Mouse (Mus musculus): ENCODE data around the gene Npas2. TPM values are rescaled to one million over a fixed set of nuclear protein-coding genes. Genes with fewer than 3 reads are reported as not detected.

Gene Npas2
- polyA plus RNA-seq, 1 experiment from 2014 or later = 2.0 TPM

DNA sequence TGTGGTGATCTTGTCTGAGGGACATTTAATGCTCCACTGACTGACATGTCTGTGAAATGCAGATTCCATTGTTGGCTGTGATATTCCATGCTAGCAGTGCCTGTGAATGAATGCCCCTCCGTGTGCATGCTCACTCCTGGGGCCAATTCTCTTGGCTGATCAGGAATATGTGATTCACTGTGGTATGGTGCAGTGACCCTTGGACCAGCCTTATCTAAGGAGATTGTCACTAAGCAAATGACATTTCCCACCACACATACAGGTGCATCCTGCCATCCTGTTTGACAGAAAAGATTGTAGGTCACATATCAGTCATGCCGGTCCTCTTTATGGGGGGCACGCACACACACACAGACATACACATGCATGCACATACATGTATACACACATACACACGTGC lies 138.9 kb downstream of the Npas2 start:
- no peak overlapping the region for H3K9ac ChIP-seq (ENCODE audit: low read length)
- 86% methylated on average over 4 of the region's 4 CpGs for WGBS
- H3K9me3 ChIP-seq (ENCODE audit: control insufficient read depth, low read length) = no peaks in the 10 kb centered on the region
- no peak for ATAC-seq (ENCODE audit: low read depth)
- no peaks in the 10 kb centered on the region for H3K27me3 ChIP-seq (ENCODE audit: control insufficient read depth, insufficient read depth, low read depth, low read length)
- H3K4me1 ChIP-seq (replicated peaks; ENCODE audit: control insufficient read depth, insufficient read depth, low read length) = no peaks in the 10 kb centered on the region; the same call in 1 of the 2 replicates
- H3K4me3 ChIP-seq (ENCODE audit: low read length) = no peak overlapping the region
- H3K36me3 ChIP-seq (ENCODE audit: control insufficient read depth, insufficient read depth, low read length) = no peaks in the 10 kb centered on the region
- no peak overlapping the region for H3K27ac ChIP-seq (ENCODE audit: low read length)
- no peak overlapping the region for H3K4me2 ChIP-seq (ENCODE audit: low read depth, low read length)

DNA sequence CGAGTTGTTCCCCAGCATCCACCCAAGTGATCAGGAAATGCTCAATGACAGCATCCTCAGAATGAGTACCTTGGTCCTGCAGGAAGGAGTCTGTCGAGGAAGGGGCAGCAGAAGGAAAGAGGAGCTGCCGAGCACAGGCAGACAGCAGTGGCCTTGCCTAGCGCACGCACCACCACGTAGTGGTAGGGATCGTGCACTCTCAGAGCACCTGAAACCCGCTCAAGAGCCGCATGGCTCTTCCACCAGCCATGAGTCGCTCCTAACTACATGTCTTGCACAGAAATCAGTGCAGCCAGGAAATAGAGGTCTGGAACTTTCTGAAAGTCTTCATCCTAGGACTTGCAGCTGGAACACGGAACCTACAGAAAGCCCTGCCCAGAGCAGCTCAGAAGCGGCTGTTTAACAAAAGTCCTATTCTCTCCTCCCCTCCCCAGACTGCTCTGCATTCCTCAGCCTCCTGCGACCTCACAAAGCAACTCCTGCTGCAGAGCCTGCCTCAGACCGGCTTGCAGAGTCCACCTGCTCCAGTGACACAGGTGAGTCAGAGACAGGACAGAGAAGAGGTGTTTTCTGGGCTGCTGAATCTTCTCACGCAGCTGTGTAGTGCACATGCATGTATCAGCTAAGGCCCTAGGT lies 142.1 kb downstream of the Npas2 start:
- Histone ChIP-seq H3K9me3 (ENCODE audit: control insufficient read depth, low read length) (no peaks in the 10 kb centered on the region), H3K36me3 (ENCODE audit: control insufficient read depth, insufficient read depth, low read length) (no peaks in the 10 kb centered on the region), H3K4me2 (ENCODE audit: low read depth, low read length) (no peak overlapping the region), H3K9ac (ENCODE audit: low read length) (peak overlapping the region; percentile 9; the same call in 1 of the 2 replicates), H3K4me1 (replicated peaks; ENCODE audit: control insufficient read depth, insufficient read depth, low read length) (peaks cover 3% of the 10 kb centered on the region; the same call in 1 of the 2 replicates), H3K27me3 (ENCODE audit: control insufficient read depth, insufficient read depth, low read depth, low read length) (no peaks in the 10 kb centered on the region), H3K27ac (ENCODE audit: low read length) (no peak overlapping the region), H3K4me3 (ENCODE audit: low read length) (no peak overlapping the region)
- 20% methylated on average over 15 of the region's 15 CpGs for WGBS
- ATAC-seq (ENCODE audit: low read depth) = peak; percentile 70; the same call in 1 of the 2 replicates

DNA sequence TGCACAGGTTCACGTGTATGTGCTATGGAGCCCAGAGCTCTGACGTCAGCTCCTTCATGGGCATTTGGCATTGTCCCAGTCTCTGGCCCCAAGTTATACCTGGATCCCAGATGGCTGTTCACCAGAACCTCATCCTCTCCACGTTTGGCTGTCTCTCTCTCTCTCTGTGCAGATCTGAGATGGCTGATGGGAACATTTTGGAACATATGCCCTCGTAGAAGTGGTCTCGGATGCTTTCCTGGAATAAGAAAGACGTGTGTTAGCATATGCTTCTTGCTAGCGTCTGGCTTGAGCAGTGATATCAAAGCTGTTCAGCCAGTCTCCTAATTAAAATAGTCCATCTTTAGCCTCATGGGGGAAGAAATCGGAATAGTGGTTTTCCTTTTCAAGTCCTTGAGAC lies 143.3 kb downstream of the Npas2 start:
- Histone ChIP-seq H3K4me1 (replicated peaks; ENCODE audit: control insufficient read depth, insufficient read depth, low read length) (peaks cover 3% of the 10 kb centered on the region; the same call in 1 of the 2 replicates), H3K4me3 (ENCODE audit: low read length) (no peak overlapping the region), H3K36me3 (ENCODE audit: control insufficient read depth, insufficient read depth, low read length) (no peaks in the 10 kb centered on the region), H3K9me3 (ENCODE audit: control insufficient read depth, low read length) (no peaks in the 10 kb centered on the region), H3K4me2 (ENCODE audit: low read depth, low read length) (no peak overlapping the region), H3K27me3 (ENCODE audit: control insufficient read depth, insufficient read depth, low read depth, low read length) (no peaks in the 10 kb centered on the region), H3K9ac (ENCODE audit: low read length) (no peak overlapping the region), H3K27ac (ENCODE audit: low read length) (no peak overlapping the region)
- 67% methylated on average over 8 of the region's 8 CpGs for WGBS
- no peak for ATAC-seq (ENCODE audit: low read depth)

DNA sequence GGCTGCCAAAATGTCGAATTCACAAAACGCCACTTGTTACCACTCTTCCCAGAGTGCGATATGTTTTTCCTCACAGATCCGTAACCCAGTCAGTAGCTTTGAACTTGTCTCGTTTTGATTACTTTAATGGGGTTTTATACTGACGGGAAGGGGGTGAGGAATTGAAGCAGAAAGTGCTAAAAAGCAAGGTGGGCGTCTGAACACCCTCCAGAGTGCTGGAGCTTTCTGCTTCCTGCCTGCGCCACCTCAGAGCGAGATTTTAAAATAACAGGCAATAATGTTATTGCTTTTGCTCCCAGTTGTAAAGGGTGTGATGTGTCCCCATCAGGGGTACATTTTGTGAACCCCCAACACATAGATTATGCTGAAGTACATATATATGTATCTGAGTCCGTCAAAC lies 145.3 kb downstream of the Npas2 start:
- H3K27ac ChIP-seq (ENCODE audit: low read length) = no peak overlapping the region
- no peak for ATAC-seq (ENCODE audit: low read depth)
- H3K4me2 ChIP-seq (ENCODE audit: low read depth, low read length) = no peak overlapping the region
- H3K27me3 ChIP-seq (ENCODE audit: control insufficient read depth, insufficient read depth, low read depth, low read length) = no peaks in the 10 kb centered on the region
- H3K4me3 ChIP-seq (ENCODE audit: low read length) = no peak overlapping the region
- H3K4me1 ChIP-seq (replicated peaks; ENCODE audit: control insufficient read depth, insufficient read depth, low read length) = peaks cover 3% of the 10 kb centered on the region; the same call in 1 of the 2 replicates
- H3K36me3 ChIP-seq (ENCODE audit: control insufficient read depth, insufficient read depth, low read length) = no peaks in the 10 kb centered on the region
- H3K9me3 ChIP-seq (ENCODE audit: control insufficient read depth, low read length) = no peaks in the 10 kb centered on the region
- H3K9ac ChIP-seq (ENCODE audit: low read length) = no peak overlapping the region
- 65% methylated on average over 10 of the region's 10 CpGs for whole genome bisulfite sequencing

DNA sequence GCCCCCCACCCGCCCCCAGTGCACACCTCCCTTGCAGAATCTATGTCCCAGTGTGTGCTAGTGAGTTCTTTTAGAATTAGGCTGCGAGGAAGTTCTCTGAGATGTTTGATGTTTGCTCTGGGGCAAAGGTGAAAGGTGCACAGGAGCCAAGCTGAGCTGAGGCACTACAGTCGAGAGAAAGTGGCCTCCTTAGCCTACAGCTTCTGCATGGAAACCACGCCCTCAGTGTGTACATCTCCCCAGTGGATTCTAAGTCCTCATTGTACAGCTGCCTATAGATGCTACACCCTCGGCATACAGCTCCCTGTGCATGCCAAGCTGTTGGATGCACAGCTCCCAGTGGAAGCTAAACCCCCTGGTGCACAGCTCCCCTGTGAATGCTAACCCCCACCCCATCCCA lies 145.9 kb downstream of the Npas2 start:
- Histone ChIP-seq H3K27me3 (ENCODE audit: control insufficient read depth, insufficient read depth, low read depth, low read length) (no peaks in the 10 kb centered on the region), H3K4me1 (replicated peaks; ENCODE audit: control insufficient read depth, insufficient read depth, low read length) (peaks cover 3% of the 10 kb centered on the region; the same call in 1 of the 2 replicates), H3K9ac (ENCODE audit: low read length) (no peak overlapping the region), H3K27ac (ENCODE audit: low read length) (no peak overlapping the region), H3K9me3 (ENCODE audit: control insufficient read depth, low read length) (no peaks in the 10 kb centered on the region), H3K4me2 (ENCODE audit: low read depth, low read length) (no peak overlapping the region), H3K4me3 (ENCODE audit: low read length) (no peak overlapping the region), H3K36me3 (ENCODE audit: control insufficient read depth, insufficient read depth, low read length) (no peaks in the 10 kb centered on the region)
- 31% methylated on average over 5 of the region's 5 CpGs for WGBS
- ATAC-seq (ENCODE audit: low read depth) = no peak

DNA sequence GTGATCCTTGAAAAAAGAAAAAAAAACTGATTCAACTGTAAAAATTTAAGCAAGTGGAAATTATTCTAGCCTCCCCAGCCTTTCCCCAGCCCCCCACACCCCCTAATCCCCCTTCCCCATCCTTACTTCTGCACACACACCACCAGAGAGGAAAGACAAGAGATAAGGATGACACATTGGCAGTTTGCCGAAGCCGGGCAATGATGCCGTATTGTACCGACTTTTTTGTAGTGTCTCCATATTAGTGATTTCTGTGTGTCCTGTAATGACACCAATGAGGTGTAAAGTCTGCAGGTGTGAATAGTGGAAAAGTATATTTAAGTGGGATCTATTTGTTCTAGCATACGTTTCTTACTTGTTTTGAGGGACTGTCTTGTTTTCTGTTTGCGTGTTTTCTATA lies 146.6 kb downstream of the Npas2 start:
- Histone ChIP-seq H3K4me2 (ENCODE audit: low read depth, low read length) (no peak overlapping the region), H3K36me3 (ENCODE audit: control insufficient read depth, insufficient read depth, low read length) (no peaks in the 10 kb centered on the region), H3K9me3 (ENCODE audit: control insufficient read depth, low read length) (no peaks in the 10 kb centered on the region), H3K9ac (ENCODE audit: low read length) (no peak overlapping the region), H3K27me3 (ENCODE audit: control insufficient read depth, insufficient read depth, low read depth, low read length) (no peaks in the 10 kb centered on the region), H3K27ac (ENCODE audit: low read length) (no peak overlapping the region), H3K4me3 (ENCODE audit: low read length) (no peak overlapping the region), H3K4me1 (replicated peaks; ENCODE audit: control insufficient read depth, insufficient read depth, low read length) (peaks cover 3% of the 10 kb centered on the region; the same call in 1 of the 2 replicates)
- no peak for ATAC-seq (ENCODE audit: low read depth)
- 40% methylated on average over 6 of the region's 6 CpGs for WGBS

DNA sequence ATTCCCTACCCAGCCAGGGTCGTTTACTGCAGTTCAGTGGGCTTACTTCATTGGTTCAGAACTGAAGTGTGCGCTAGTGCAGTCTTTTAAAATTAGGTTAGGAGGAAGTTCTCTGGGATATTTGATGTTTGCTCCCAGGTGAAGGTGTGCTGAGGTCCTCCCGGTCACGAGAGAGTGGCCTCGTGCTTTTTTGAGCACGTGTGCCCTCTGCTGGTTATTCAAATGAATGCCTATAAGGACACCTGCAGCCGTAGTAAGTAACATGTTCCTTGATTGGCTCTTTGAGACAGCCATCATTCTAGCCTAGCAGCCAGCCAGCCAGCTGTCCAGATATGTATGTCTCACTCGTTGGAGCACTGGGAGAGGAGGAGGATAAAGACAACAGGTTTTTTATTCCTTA lies 147.1 kb downstream of the Npas2 start:
- Histone ChIP-seq H3K4me3 (ENCODE audit: low read length) (no peak overlapping the region), H3K4me2 (ENCODE audit: low read depth, low read length) (no peak overlapping the region), H3K27ac (ENCODE audit: low read length) (no peak overlapping the region), H3K27me3 (ENCODE audit: control insufficient read depth, insufficient read depth, low read depth, low read length) (no peaks in the 10 kb centered on the region), H3K9ac (ENCODE audit: low read length) (no peak overlapping the region), H3K9me3 (ENCODE audit: control insufficient read depth, low read length) (no peaks in the 10 kb centered on the region), H3K4me1 (replicated peaks; ENCODE audit: control insufficient read depth, insufficient read depth, low read length) (0 out of 2 replicates have a peak, but pooled peaks cover 3% of the 10 kb centered on the region), H3K36me3 (ENCODE audit: control insufficient read depth, insufficient read depth, low read length) (no peaks in the 10 kb centered on the region)
- ATAC-seq (ENCODE audit: low read depth) = peak; percentile 60
- WGBS = 12% methylated on average over 8 of the region's 8 CpGs

DNA sequence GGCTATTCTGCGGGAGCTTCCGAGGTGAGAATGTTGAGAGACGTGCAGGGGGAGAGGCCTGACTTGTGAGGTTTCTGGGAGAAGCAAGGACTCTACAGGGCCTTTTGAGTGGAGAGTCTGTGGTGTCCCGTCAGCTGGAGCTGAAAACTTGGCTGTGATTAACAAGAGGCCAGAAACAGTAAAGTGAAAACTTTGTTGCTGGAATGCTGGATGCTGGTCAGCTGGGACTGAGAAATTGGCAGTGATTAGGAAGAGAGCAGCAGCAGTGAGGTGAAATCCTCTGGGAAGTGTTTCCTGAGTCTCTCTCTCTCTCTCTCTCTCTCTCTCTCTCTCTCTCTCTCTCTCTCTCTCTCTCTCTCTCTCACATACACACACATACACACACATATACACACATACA lies 148.3 kb downstream of the Npas2 start:
- H3K36me3 ChIP-seq (ENCODE audit: control insufficient read depth, insufficient read depth, low read length) = no peaks in the 10 kb centered on the region
- 0 out of 2 replicates have a peak, but pooled peaks cover 3% of the 10 kb centered on the region for H3K4me1 ChIP-seq (replicated peaks; ENCODE audit: control insufficient read depth, insufficient read depth, low read length)
- H3K27ac ChIP-seq (ENCODE audit: low read length) = no peak overlapping the region
- no peaks in the 10 kb centered on the region for H3K9me3 ChIP-seq (ENCODE audit: control insufficient read depth, low read length)
- H3K4me3 ChIP-seq (ENCODE audit: low read length) = no peak overlapping the region
- 78% methylated on average over 4 of the region's 4 CpGs for WGBS
- H3K9ac ChIP-seq (ENCODE audit: low read length) = no peak overlapping the region
- ATAC-seq (ENCODE audit: low read depth) = no peak
- no peaks in the 10 kb centered on the region for H3K27me3 ChIP-seq (ENCODE audit: control insufficient read depth, insufficient read depth, low read depth, low read length)
- no peak overlapping the region for H3K4me2 ChIP-seq (ENCODE audit: low read depth, low read length)

DNA sequence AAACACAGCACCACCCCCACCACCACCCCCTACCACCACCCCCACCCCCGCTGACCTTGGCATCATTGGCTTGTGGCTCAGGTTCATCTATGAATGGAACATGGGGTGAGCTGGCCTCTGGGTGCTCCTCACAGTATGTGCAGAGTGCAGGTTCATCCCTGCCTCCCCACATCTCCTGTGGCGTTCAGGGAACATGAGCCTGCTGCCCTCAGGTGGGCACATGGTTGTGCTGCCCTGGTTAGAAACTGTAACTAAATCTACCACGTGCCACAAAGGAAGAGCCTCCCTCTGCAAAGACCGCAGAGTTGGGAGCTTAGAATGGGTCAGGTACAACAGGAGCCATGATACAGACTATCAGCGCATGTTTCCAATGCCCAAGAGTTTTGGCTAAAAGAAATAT lies 149.7 kb downstream of the Npas2 start:
- no peaks in the 10 kb centered on the region for H3K27me3 ChIP-seq (ENCODE audit: control insufficient read depth, insufficient read depth, low read depth, low read length)
- H3K27ac ChIP-seq (ENCODE audit: low read length) = no peak overlapping the region
- 0 out of 2 replicates have a peak, but pooled peaks cover 3% of the 10 kb centered on the region for H3K4me1 ChIP-seq (replicated peaks; ENCODE audit: control insufficient read depth, insufficient read depth, low read length)
- H3K9me3 ChIP-seq (ENCODE audit: control insufficient read depth, low read length) = no peaks in the 10 kb centered on the region
- H3K4me3 ChIP-seq (ENCODE audit: low read length) = no peak overlapping the region
- H3K36me3 ChIP-seq (ENCODE audit: control insufficient read depth, insufficient read depth, low read length) = no peaks in the 10 kb centered on the region
- no peak overlapping the region for H3K9ac ChIP-seq (ENCODE audit: low read length)
- no peak overlapping the region for H3K4me2 ChIP-seq (ENCODE audit: low read depth, low read length)
- whole genome bisulfite sequencing = 76% methylated on average over 5 of the region's 5 CpGs
- ATAC-seq (ENCODE audit: low read depth) = no peak
